Mouse (Mus musculus) kidney, adult 2 months (tissue): ENCODE results near the gene Slc25a47. TPM values are rescaled to one million over a fixed set of nuclear protein-coding genes. Genes with fewer than 3 reads are reported as not detected.
A peak's percentile ranks its signal among the peaks of the same experiment; 100 is the strongest.

Experiments
- DNase-seq: peaks from one replicate; pipeline ENCODE4 v3.0.0; 2021
- H3K27ac ChIP-seq: fragments of 200-500 bp; 2 replicates; pipeline ENCODE4 v1.5.1; 2012; ENCODE audit warnings: low read depth, low read length, control low read depth, inconsistent platforms; ENCODE audit not compliant: insufficient read depth
- H3K27me3 ChIP-seq: fragments of 200-500 bp; replicated peaks from 2 replicates; pipeline ENCODE4 v1.6.1; 2012; ENCODE audit warnings: mild to moderate bottlenecking, moderate library complexity, low read length, inconsistent platforms; ENCODE audit not compliant: control insufficient read depth, insufficient read depth
- H3K36me3 ChIP-seq: fragments of 200-500 bp; 2 replicates; pipeline ENCODE4 v1.6.1; 2012; ENCODE audit warnings: mild to moderate bottlenecking, moderate library complexity, low read length, inconsistent platforms; ENCODE audit not compliant: control insufficient read depth, insufficient read depth
- H3K4me1 ChIP-seq: fragments of 200-500 bp; 2 replicates; pipeline ENCODE4 v1.6.1; 2011; ENCODE audit warnings: low read length; ENCODE audit not compliant: control insufficient read depth, insufficient read depth
- H3K4me3 ChIP-seq: fragments of 200-500 bp; 2 replicates; pipeline ENCODE4 v1.5.1; 2011; ENCODE audit warnings: mild to moderate bottlenecking, low read depth, low read length, control low read depth; ENCODE audit not compliant: insufficient read depth
- CTCF ChIP-seq: fragments of 200-500 bp; conservative IDR thresholded peaks from 2 replicates; pipeline ENCODE4 v1.5.1; 2011; ENCODE audit warnings: low read depth, mild to moderate bottlenecking, control low read depth, low read length, moderate library complexity, mixed read lengths; ENCODE audit not compliant: insufficient read depth, insufficient read length
- POLR2A ChIP-seq: fragments of 200-500 bp; IDR thresholded peaks from one replicate; pipeline ENCODE4 v1.6.1; 2011; ENCODE audit warnings: low read depth, low read length, control low read depth
- WGBS: fragments of 180-500 bp; shearing (Covaris S2); methylation state at CpG from one replicate; pipeline ENCODE4 v1.1.7; 2018; 5-methylcytosine and 5-hydroxymethylcytosine counted together
- polyA plus RNA-seq: library from polyadenylated mRNA; depleted of rRNA; stranded (reverse); fragments of >200 nt; gene quantifications from 2 replicates; pipeline ENCODE4 v1.2.3, GENCODE M21; 2012

The Slc25a47 gene
- polyA plus RNA-seq, 1 experiment: 7.0 TPM

DNA sequence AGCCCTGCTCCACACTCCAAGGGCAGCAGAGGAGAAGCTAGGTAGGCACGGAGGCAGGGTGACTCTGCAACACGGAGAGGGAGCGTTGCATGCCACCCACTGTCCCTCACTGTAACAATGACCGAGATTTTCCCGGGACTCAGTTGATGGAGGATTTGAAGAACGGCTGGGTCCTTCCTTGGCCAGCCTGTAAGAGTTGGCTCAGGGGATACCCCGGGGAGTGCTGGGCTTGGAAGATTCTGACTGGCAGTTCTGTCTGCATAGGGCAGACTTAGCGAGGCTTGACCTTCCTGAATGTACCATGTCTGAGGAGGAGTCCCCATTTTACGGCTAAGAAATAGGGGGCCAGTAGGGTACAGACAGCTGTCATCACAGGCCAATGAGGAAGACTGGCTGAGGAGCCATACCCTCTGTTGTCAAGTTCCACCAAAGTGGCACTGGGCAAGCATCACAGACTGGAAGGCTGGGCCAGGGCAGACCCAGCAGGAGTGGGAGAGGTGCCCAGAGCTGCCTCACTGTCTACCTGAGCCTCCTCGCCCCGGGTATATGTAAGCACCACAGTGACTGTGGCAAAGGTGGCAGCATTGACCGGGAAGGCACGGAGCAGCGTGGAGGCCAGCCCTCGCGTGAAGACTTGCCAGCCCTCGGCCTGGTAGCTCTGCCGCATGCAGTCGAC, 9.4 kb upstream of the Slc25a47 start:
- Histone ChIP-seq H3K4me1 (no peaks in the 10 kb centered on the region), H3K4me3 (no peak overlapping the region), H3K27ac (no peak overlapping the region), H3K27me3 (no peaks in the 10 kb centered on the region), H3K36me3 (no peaks in the 10 kb centered on the region)
- no peak for DNase-seq
- no peak for TF ChIP-seq POLR2A
- TF ChIP-seq CTCF: no peak
- 94% methylated on average over 19 of the region's 19 CpGs for WGBS

DNA sequence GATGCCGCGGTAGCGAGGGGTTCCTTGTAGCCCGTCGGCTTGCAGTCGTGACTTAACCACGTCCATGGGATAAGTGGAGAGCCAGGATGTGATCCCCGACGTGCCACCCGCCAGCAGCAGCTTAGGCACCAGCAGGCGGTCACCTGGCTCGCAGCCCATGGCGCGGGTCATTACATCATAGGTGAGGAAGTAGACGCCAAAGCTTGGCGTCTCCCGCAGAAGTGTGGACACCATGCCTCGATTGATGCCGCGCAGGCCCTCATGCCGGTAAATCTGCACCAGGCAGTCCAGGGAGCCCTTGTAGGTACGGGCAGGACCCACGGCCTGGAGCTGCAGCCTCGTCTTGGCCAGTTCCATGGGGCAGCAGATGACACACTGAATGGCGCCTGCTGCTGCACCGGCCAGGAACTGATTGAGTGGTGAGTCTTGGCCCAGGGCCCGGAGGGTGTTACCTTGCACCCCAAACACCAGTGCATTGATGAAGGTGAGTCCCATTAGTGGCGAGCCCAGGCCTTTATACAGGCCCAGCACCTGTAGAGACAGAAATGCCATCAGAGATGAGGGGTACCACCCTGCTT, 8.8 kb upstream of the Slc25a47 start:
- Histone ChIP-seq H3K4me1 (no peaks in the 10 kb centered on the region), H3K4me3 (no peak overlapping the region), H3K27me3 (no peaks in the 10 kb centered on the region), H3K36me3 (no peaks in the 10 kb centered on the region), H3K27ac (no peak overlapping the region)
- 96% methylated on average over 28 of the region's 28 CpGs for WGBS
- DNase-seq: no peak
- no peak for TF ChIP-seq POLR2A
- TF ChIP-seq CTCF: no peak

DNA sequence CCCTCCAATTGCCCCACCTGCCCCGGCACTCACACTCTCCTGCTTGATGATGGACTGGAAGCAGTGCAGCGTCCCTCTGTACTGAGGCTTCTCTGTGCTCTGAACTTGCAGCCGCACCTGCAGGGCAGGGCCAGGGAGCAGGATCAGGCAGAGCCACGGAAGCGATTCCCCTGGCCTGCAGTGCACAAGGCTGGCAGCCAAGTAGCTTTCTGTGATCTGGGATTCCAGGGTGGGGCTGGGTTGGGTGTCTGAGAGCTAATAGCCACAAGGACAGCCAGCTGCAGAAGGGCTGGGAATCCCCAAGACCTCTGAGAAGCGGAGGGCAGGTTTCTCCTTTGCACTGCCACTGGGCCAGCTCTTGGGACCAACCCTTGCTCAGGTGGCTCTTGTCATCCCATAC, 8.2 kb upstream of the Slc25a47 start:
- DNase-seq: no peak
- WGBS: 91% methylated on average over 6 of the region's 6 CpGs
- H3K36me3 ChIP-seq: no peaks in the 10 kb centered on the region

DNA sequence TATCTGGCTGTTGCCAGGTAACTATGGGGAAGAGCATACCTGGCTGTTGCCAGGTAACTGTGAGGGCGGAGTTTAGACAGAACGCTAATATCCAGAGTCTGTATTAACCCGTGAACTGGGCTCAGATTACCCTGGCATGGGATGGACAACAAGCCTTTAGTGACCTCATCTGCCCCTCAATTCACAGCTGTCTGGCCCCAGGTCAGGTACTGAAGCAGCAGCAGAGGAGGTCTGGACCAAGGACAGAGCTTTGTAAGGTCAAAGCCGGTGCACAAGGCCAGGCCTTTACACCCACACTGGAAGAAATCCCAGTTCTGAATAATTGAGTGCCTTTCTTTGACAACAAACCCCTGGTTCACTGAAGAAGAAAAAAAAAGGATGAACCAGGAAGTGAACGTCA, 6.2 kb upstream of the Slc25a47 start:
- WGBS: 41% methylated on average over 5 of the region's 5 CpGs
- no peaks in the 10 kb centered on the region for H3K36me3 ChIP-seq
- H3K27me3 ChIP-seq: no peaks in the 10 kb centered on the region
- H3K4me3 ChIP-seq: no peak overlapping the region
- DNase-seq: no peak
- H3K27ac ChIP-seq: no peak overlapping the region
- peaks cover 6% of the 10 kb centered on the region; the same call in 1 of the 2 replicates for H3K4me1 ChIP-seq
- TF ChIP-seq POLR2A (no peak), CTCF (no peak)

More for the DNA sequence above, 8.2 kb upstream of the Slc25a47 start:
- H3K27ac ChIP-seq: no peak overlapping the region
- no peak overlapping the region for H3K4me3 ChIP-seq
- peaks cover 3% of the 10 kb centered on the region; the same call in 1 of the 2 replicates for H3K4me1 ChIP-seq
- TF ChIP-seq POLR2A (no peak), CTCF (no peak)
- H3K27me3 ChIP-seq: no peaks in the 10 kb centered on the region

DNA sequence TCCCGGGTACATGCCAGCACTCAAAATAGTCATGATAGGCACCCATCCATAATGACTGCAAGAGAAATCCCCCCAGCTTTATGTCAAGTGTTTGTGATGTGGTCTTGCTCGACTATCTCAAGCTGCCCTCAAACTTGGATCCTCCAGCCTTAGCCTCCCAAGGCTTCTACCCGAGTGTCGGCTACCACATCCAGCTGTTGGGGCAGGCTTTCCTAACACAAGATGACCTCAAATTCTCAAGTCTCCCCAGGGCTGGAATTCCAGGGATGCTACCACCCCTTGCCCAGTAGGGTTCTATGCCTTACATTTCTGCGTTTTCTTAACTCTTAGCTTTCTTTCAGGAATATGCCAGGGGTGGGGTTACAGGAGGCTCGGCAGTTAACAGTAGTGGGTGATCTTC, 5.5 kb upstream of the Slc25a47 start:
- no peak for DNase-seq
- Histone ChIP-seq H3K4me1 (peaks cover 10% of the 10 kb centered on the region; the same call in 1 of the 2 replicates), H3K4me3 (no peak overlapping the region), H3K27me3 (no peaks in the 10 kb centered on the region), H3K36me3 (no peaks in the 10 kb centered on the region), H3K27ac (no peak overlapping the region)
- WGBS: 87% methylated on average over 6 of the region's 6 CpGs
- TF ChIP-seq POLR2A: no peak
- TF ChIP-seq CTCF: no peak

DNA sequence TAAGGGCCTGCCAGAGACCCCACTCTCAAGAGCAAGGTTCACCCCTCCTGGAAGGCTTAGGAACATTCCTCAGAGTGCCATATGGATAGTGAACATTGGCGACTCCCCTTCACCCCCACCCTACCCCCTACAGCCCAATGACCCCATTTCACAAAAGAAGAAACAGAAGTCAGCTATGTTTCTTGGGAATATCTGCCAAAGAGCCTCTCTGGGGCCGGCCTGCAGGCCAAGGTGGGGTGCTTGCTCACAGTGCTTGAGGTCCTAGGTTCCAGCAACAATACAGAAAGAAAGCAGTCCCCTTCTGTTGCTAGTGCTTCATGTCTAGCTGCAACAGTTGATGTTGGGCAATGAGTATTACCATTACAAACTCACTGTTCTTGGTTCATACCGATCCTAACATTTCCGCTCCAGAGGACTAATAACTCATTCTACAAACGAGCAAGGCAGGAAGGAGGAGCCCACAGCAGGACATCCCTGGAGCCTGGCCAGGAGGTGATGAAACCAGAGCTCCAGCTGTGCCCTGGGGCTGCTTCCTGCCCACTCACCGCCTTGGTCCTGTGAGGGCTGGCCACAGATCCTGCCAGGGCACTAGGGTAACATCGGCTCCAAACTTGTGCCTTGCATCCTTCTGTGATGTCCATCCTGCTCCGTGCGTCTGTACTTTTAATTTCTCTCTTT, 3.7 kb upstream of the Slc25a47 start:
- H3K27ac ChIP-seq: peak overlapping the region; percentile 45; the same call in 1 of the 2 replicates
- H3K36me3 ChIP-seq: no peaks in the 10 kb centered on the region
- no peak for TF ChIP-seq POLR2A
- no peak for TF ChIP-seq CTCF
- no peak overlapping the region for H3K4me3 ChIP-seq
- no peaks in the 10 kb centered on the region for H3K27me3 ChIP-seq
- 31% methylated on average over 9 of the region's 9 CpGs for WGBS
- peak; percentile 86 for DNase-seq
- peaks cover 16% of the 10 kb centered on the region for H3K4me1 ChIP-seq

DNA sequence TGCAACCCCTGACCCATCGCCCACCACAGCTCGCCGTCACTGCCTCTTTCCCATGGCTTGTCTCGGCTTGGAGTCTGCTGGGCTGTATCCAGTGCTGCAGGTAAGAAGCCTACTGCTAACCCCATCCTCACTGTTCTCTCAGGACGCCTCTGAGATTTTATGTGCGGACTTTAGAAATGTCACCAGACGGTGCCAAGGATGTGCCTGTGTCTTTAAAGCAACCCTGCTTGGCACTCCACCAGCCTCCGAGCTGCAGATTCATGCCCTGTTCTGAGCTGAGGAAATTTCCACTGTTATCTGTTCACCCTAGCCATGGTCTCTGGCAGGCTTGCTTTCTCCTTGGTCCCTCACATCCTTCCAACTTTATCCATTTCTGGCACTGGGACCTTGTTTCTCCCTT, 3.0 kb upstream of the Slc25a47 start:
- 62% methylated on average over 8 of the region's 8 CpGs for WGBS

More for the DNA sequence above, 3.0 kb upstream of the Slc25a47 start:
- Histone ChIP-seq H3K27me3 (no peaks in the 10 kb centered on the region), H3K27ac (peak overlapping the region; percentile 45), H3K4me3 (no peak overlapping the region), H3K36me3 (no peaks in the 10 kb centered on the region), H3K4me1 (peaks cover 21% of the 10 kb centered on the region)
- peak; percentile 61 for DNase-seq
- TF ChIP-seq CTCF: no peak
- no peak for TF ChIP-seq POLR2A
